Mouse (Mus musculus) megakaryocyte progenitor cell, adult 5-6 weeks (primary cell): ENCODE results near the gene Met. TPM values are rescaled to one million over a fixed set of nuclear protein-coding genes. Genes with fewer than 3 reads are reported as not detected.

Experiments
- ATAC-seq: replicated peaks from 2 replicates; pipeline ENCODE4 v1.8.0; 2016; ENCODE audit warnings: mild to moderate bottlenecking, moderate TSS enrichment, inconsistent platforms; ENCODE audit not compliant: poor library complexity
- total RNA-seq, 2 experiments: library from RNA; stranded (forward) in 1 of 2; stranded (reverse) in 1 of 2; fragments of 157-497, 149-512 nt in 1 of 2; fragments of 200-1000 nt in 1 of 2; gene quantifications; 2 replicates each; pipeline versions ENCODE4 v1.2.3 to v1.2.4; 2015 to 2017

Gene Met
- total RNA-seq, 2 experiments from 2014 or later: 21.9 to 28.2 TPM

DNA sequence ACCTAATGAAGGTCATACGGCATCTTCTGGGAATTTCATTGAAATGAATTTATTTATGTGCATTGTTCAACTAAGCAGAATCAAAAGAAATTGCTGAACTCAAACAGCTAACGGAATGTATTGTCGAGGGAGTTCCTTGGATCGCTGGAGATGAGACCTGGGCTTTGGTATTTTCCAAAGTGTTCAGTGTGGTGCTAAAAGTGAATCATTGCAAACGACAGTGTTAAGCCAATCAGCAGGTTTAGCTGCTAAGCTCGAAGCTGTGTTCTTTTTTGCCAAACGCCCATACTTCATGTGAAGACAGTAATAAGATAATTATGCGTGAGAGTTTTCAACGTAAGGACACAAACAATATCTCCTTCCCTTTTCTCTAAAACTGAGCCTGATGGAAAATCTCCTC lies 82.7 kb downstream of the Met start:
- ATAC-seq: no peak

DNA sequence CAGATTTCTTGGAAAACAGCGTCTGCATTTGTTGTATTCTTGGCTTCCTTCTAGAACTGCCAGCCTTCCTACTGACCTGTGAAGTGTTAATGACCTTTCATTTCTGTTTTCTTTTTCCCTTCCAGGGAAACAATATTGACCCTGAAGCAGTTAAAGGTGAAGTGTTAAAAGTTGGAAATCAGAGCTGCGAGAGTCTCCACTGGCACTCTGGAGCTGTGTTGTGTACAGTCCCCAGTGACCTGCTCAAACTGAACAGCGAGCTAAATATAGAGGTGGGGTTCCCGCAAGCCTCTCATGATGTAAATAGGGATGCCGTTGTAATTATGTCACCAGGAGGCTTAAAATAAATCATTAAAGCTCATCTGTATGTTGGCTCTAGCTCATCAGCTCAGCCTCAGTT lies 83.2 kb downstream of the Met start:
- no peak for ATAC-seq

DNA sequence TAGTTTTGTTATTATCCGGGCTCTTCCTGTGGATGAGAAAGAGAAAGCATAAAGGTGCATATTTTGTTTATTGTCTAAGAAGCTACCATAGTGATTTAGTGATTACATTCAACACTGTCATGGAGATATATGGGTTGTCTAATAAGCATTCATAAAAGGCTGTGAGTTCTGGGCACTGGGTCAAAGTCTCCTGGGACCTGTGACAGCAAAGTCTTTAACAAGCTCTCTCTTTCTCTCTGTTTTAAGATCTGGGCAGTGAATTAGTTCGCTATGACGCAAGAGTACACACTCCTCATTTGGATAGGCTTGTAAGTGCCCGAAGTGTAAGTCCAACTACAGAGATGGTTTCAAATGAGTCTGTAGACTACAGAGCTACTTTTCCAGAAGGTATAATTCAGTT lies 85.2 kb downstream of the Met start:
- no peak for ATAC-seq

DNA sequence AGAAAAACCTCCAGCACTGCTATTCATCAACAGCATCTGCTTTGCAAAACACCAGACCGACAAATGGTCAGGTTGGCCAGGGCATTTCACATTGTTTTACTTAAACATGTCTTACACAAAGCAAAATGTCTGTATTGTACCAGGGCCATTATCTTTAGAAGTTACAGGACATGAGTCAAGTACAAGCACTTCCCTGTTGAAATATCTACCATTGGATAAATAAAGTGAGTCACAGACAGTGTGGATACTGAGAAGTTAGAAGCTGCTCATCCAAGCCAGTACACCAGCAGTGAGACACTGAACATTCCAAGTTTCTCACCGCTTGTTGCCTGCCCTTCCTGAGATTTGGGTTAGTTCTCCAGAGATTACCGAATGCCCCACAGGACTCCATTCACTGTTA lies 86.0 kb downstream of the Met start:
- no peak for ATAC-seq

DNA sequence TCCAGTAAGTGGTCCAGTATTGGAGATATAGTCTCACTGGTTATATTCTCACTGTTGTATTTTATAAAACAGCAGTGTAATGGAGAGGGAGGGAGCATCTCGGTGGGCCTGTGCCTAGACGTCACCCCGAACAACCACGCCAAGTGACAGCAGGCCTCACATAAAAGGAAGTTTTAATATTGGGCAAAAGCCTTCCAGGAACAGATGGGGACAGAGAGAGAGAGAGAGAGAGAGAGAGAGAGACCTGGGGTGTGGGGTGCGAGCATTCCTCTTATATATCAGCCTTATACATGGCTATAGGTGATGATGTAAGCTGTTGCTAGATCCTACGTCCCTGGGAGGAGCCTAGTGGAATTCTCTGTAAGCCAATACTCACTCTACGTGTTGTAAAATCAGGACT lies 90.7 kb downstream of the Met start:
- ATAC-seq: no peak

DNA sequence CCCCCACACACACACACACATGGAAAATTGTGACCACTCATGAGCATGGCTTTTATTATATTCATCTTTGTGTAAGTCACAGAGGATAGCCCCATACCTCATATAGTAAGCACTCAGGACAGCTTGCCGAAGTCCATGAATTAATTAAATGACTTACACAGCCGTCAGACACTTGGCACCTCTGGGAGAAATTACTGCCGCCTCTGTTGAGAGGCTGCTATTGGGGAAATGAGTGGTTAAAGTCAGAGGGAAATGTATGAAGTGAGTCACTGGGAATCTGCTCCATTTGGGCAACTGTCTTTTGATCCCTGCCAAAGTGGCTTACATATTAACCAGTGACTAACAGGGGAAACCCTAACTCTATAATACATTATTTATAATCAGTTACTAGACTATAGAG lies 91.2 kb downstream of the Met start:
- no peak for ATAC-seq

DNA sequence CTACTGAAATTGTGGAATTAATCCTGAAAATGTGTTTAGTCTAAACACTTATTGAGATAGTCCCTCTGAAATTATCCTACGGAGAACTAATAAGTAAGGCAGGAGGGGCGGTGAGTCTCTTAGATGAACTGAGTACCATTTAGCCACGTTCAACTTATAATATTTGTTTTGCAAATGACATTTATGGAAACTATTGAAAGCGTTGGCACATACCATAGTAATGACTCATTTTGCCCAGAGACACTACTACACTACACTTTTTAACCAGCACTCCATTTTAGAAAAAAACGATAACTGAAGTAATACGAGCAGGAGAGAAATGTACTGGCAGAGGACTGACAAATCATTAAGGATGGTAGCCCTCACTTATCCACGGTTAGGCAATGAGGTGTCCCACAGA lies 92.1 kb downstream of the Met start:
- ATAC-seq: no peak

DNA sequence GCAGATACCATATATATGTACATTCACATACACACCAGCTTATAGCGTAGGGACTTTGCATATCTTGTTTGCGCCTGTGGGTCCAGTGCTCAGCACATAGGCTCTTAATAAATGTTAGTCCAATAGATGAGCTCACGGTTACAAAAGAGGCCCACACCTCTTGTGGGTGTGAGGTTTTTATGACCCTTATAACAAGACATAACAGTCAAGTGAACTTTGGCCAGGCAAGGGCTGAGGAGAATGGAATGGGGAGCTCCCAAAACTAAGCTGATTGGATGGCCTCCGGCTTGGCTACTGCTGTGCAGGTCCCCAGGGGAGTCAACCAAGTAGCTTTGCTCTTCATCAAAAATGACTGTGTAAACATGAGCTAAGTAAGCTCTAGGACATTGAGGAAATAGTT lies 96.1 kb downstream of the Met start:
- ATAC-seq: no peak

DNA sequence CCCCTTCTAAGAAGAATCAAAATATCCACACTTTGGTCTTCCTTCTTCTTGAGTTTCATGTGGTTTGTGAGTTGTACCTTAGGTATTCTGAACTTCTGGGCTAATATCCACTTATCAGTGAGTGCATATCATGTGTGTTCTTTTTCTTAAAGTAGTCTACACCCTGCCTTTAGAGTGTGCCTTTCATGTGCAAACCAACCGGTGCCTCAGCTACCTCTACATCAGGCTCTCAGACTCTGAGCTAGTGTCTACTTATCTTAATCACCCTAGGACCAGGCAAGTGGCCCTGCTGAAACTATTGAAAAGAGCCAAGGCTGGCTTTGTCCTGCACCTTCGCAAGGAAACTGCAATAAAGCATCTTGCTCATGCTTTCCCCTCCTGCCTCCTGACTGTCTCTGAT lies 97.7 kb downstream of the Met start:
- ATAC-seq: no peak

DNA sequence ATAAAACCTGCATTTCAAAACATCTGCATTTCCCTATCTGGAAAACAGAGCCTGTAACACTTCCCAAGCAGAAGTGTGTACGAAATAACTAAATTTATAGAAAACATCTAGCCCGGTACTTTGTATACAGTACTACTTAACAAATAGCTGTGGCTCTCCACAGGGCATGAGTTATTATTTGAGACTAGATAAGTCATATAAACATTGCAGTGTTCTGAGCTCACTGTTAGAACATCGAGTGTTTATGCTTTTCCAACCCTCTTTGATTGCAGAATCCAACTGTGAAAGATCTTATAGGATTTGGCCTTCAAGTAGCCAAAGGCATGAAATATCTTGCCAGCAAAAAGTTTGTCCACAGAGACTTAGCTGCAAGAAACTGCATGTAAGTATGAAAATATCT lies 98.3 kb downstream of the Met start:
- no peak for ATAC-seq

DNA sequence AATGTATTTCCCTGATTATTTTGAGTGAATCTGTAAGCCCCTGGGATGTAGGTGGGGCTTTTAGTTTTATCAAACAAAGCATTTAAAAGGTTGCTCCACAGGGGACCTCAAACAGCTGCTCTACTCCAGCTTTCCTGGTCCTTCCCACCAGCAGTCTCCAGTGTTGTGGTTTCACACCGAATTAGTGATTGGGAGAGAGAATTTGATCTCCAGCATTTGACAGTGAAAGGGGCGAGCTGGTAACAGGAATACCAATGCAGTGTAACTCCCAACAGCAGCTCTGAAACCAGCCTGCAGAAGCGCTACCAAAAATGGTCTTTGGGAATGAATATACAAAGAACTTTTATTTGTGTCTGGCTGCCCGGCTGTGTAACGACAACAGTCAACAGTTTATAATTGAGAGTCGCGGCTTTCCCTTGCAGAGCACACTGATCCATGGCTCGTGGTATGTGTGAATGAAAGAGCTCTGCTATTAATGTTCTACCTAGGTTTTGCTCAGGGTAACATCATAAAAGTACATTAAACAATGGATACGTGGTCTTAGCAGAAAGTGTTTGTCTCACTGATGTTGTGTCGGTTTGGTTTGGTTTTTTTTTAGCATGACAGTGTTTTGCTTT lies 99.0 kb downstream of the Met start:
- no peak for ATAC-seq

DNA sequence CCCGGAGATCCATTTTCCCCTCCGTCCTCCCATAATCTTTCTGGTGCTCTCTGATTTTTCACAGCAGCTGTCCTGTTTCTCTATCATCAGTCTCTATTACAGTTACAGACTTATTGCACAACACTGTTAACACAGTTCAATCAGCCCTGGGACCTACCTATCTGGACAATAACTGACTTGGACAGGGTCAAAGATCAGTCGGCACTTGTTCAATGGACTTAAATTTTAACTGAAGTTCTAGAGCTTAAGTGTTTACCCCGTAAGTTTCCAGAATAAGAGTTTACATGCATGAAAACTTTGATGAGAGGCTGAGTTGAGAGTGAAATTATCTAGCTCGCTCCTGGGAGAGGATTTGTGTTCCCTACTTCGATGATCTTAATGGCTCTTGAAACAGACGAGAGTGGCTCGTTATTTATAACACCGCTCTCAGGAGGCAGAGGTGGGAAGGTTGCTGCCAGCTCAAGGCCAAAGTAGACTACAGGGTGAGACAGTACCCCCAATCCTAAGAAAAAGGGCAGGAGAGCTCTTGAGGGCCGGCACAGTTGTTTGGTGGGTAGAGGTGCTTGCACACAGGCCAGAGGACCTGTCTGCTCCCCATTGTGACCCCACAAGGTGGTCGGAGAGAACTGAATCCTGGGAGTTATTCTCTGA lies 105.2 kb downstream of the Met start:
- ATAC-seq: no peak

DNA sequence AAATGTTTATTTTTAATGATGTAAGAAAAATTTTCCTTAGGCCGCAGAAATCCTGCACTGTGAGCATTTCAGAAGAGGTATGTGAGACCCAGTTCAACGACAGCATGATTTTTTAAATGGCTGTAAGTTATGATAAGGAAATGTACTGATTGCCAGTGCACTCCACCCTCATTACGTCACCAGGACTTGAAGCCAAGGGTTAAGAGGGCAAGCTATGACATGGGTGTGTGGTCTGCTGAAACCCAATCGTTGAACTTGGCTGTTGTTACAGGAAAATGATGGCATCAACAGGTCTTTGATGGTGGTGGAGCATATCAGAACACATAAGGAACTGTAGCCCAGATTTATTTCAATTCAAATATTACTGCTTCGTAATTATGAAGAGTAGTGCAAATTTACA lies 109.6 kb downstream of the Met start:
- no peak for ATAC-seq

DNA sequence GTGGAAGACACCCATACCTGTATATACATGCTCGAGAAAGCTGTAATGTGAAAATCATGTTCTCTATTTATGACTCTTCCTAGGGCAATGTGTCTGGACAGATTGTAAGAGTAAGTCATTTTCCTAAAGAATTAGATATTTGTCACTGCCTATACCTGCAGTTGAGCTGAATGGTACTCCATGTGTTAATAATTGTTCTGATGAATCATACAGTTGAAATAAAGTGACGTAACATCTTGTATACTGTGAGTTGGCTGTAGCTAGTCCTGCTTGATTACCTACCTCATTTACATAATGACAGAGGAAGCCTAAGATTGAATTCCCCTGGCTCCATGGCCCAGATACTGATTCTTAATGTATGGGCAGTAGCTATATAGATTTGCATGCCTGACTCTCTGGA lies 110.1 kb downstream of the Met start:
- no peak for ATAC-seq

DNA sequence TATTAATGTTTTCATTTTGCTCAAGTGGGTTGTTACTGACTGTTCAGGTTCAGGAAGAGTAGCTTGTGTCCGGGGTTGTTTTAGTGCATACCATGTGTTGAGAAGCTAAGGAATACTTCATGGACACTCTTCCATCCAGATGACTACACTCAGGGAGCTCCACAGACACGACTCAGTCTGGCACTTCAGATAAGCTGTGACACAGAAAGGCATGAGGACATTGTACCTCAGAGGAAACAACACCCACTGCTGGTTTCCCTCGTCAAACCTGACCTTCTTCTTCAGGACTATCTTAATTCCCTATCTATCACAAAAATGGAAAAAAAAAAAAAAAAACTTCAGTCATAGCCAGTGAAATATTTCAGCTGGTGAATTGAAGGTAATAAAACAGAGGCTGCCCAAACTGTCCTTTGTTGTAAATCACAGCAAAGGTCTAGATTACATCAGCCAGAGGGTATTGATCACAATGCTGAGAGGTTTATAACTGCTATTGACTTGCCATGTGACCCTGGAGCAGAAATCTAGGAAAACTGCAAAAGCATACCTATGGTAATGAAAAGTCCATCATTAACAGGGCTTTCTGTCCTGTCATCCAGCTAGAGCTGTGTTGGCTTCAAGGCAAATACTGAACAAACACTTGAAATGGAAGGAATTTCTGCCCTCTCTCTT lies 114.6 kb downstream of the Met start:
- ATAC-seq: no peak

DNA sequence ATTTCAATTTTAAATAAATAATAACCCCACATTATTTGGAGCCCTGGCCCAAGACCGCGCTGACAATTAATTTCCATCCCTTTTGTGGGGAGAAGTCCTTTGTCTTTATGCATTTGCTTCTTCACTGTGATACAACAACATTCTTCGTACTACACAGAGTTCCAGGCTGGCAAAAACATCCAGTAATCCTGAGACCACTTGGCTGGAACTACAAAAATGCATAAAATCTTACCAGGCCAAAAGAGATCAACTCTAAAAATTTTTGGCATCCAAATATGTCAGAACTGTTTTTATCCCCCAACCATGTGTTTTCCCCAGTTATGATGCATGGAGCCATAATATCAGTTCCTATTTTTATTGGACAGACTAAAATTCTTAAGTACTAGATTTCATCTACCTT lies 116.7 kb downstream of the Met start:
- ATAC-seq: no peak

DNA sequence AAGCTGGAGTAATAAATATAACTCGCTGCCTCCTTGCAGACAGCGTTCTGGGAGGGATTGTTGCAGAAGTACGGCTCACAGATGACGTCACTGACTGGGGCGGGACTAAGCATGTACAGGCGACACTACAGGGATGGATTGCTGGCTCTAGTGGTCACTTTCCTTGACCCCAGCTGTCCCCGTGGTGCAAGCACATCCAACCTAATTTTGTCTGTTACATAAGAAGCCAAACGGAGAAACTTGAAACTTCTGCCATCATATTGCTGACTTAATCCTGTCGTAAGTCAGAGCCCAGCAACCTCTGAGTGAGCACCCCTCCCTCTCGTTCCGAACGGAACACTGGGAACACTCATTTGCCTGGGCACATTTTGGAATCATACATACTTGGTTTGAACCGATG lies 120.4 kb downstream of the Met start:
- peak; percentile 87 for ATAC-seq

DNA sequence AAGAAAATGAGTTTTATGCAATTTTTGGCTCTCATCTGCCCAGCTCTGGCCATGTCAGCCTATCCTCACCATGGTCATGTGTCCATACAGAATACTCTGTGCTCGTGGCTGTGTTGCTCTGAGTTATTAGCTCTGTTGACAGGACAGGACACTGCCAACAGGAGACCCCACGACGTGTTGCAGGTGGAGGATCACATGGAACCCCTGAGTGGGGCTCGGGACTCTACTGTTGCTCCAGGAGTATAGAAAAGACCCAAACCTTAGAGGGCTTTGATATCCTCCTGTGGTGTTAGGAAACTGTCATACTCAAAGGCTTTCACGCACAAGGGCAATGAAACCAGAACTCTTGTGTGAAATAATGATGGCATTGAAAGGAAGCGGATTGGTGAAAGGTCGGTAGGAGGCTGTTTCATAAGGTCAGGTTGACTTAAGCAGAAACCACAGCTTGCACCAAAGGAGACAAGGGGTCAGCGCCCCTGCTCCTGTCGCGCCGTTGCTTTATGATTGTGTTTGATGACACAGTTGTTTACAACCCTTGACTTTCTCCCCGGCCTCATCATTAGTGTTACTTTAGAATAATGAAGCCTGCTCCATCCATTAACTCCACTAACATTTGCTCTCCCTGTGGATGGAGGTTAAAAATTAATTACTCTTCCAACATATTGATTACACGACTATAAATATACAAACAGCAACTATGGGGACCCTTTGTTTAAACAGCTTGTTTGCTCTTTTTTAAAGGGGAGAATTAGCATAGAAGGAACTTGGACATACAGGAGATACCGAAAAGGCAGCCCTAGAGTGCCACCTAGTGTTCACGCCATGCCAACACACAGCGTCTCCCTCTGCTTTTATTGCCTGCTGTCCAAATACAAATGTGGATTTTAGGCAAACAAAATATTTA lies 125.7 kb downstream of the Met start:
- ATAC-seq: peak; percentile 99

DNA sequence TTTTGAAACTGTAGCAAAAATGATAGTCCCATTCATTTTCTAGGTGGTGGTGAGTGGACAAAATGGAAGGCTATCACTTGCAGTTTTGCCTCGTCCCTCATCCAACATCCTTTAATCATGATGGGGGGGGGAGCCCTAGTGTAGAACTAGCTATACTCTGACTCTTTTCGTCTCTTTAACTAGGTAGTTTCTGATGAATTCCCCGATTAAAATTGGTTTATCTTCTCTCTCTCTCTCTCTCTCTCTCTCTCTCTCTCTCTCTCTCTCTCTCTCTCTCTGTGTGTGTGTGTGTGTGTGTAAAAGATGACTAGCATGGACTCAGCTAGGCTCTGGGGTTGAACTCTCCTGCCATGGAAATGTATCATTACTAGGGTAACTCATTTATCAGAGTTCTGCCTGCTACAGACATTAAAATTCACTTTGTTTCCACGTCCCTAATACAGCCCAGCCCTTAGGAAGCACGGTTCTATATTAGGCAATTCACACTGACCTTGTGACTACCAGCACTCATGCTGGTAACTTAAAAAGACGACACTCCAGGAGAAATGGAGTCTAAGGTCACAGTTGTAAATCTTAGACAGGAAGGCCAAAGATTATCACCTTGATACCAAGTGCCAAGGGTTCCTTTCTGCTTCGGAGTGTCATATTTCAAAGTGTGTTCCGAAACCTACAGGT lies 126.5 kb downstream of the Met start:
- no peak for ATAC-seq

DNA sequence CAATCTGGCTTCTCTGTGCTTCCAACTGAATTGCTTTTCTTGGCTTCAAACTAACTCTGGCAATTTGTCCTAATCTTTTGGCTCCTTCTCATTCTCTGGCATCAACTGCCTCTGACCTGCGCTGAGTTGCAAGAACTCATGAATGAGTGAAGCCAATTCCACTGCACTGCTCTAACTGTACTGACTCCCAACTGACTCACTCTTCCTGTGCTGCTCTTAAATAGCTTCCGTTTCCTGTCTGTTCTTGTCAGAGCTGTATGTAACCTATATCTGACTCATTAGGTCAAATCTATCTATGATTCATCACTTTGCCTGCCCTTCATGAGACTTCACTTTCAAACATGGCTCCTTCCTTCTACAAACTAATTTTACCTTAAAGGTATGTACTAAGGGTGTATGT lies 130.4 kb downstream of the Met start:
- no peak for ATAC-seq
